Mouse (Mus musculus) gastrocnemius, postnatal 4 days (tissue): ENCODE measurements around the gene Zfp804b. TPM values are rescaled to one million over a fixed set of nuclear protein-coding genes. Genes with fewer than 3 reads are reported as not detected.

Experiments
- total RNA-seq, 2 experiments: library from RNA; stranded (reverse); gene quantifications; 2 replicates each; pipeline ENCODE4 v1.2.3; 2021

Gene Zfp804b
- total RNA-seq, 2 experiments from 2014 or later, result 0.13 to 0.25 TPM

Other genes with a start within 250 kb of the Zfp804b start
- gene Tex47, start 40.6 kb downstream of the Zfp804b start, total RNA-seq, result not detected